Mouse (Mus musculus): Measurements from ENCODE around the gene Rpgrip1. TPM values are rescaled to one million over a fixed set of nuclear protein-coding genes. Genes with fewer than 3 reads are reported as not detected.
A peak's percentile ranks its signal among the peaks of the same experiment; 100 is the strongest.

Rpgrip1 gene
- total and polyA plus RNA-seq, 2 experiments from 2014 or later: 1.6 to 50.1 TPM

- no peak for TF ChIP-seq CTCF (IDR thresholded peaks at IDR 0.05; ENCODE audit: low read depth)
Measured at GRCm38 (mm10) chr14:52120169-52120568, 9.7 kb downstream of the Rpgrip1 start.

GRCm38 (mm10) chr14:52123918-52124317, 13.4 kb downstream of the Rpgrip1 start:
- Histone ChIP-seq H3K9me3 (ENCODE audit: low read length) (no peaks in the 10 kb centered on the region), H3K4me3 (ENCODE audit: low read depth, low read length) (no peak overlapping the region), H3K27ac (ENCODE audit: low read depth, low read length) (no peak overlapping the region), H3K4me1 (ENCODE audit: insufficient read depth) (no peaks in the 10 kb centered on the region), H3K9ac (no peak overlapping the region), H3K4me2 (ENCODE audit: low read depth) (no peak overlapping the region), H3K27me3 (ENCODE audit: insufficient read depth, low read length) (no peaks in the 10 kb centered on the region; the same call in 1 of the 2 replicates), H3K36me3 (ENCODE audit: insufficient read depth) (no peaks in the 10 kb centered on the region)
- ATAC-seq: 0 out of 2 replicates have a peak, but pooled peaks have one; percentile 37
- TF ChIP-seq CTCF (IDR thresholded peaks at IDR 0.05; ENCODE audit: low read depth): peak; percentile 84
- DNase-seq: peak; percentile 83
- WGBS: 20% methylated on average over 4 of the region's 4 CpGs

More at GRCm38 (mm10) chr14:52120169-52120568, 9.7 kb downstream of the Rpgrip1 start:
- DNase-seq (no peak), ATAC-seq (no peak)
- no peaks in the 10 kb centered on the region for H3K36me3 ChIP-seq (ENCODE audit: insufficient read depth)
- no peaks in the 10 kb centered on the region for H3K4me1 ChIP-seq (ENCODE audit: insufficient read depth)
- H3K27me3 ChIP-seq (ENCODE audit: insufficient read depth, low read length): no peaks in the 10 kb centered on the region; the same call in 1 of the 2 replicates
- H3K4me2 ChIP-seq (ENCODE audit: low read depth): peak overlapping the region; percentile 94
- H3K4me3 ChIP-seq (ENCODE audit: low read depth, low read length): peak overlapping the region; percentile 57; the same call in 1 of the 2 replicates
- WGBS: 59% methylated on average over 7 of the region's 7 CpGs
- no peaks in the 10 kb centered on the region for H3K9me3 ChIP-seq (ENCODE audit: low read length)
- H3K9ac ChIP-seq: peak overlapping the region; percentile 73; the same call in 1 of the 2 replicates
- H3K27ac ChIP-seq (ENCODE audit: low read depth, low read length): peak overlapping the region; percentile 81

- H3K36me3 ChIP-seq (ENCODE audit: insufficient read depth): no peaks in the 10 kb centered on the region
- no peak for ATAC-seq
- WGBS: 96% methylated on average over 3 of the region's 3 CpGs
Measured at GRCm38 (mm10) chr14:52124636-52125035, 14.1 kb downstream of the Rpgrip1 start.

GRCm38 (mm10) chr14:52133584-52133983, 23.1 kb downstream of the Rpgrip1 start:
- no peaks in the 10 kb centered on the region for H3K36me3 ChIP-seq (ENCODE audit: insufficient read depth)
- H3K27me3 ChIP-seq (ENCODE audit: insufficient read depth, low read length): no peaks in the 10 kb centered on the region
- no peak for DNase-seq
- no peak overlapping the region for H3K9ac ChIP-seq
- TF ChIP-seq CTCF (IDR thresholded peaks at IDR 0.05; ENCODE audit: low read depth): no peak
- no peak for ATAC-seq
- H3K4me2 ChIP-seq (ENCODE audit: low read depth): no peak overlapping the region
- H3K4me3 ChIP-seq (ENCODE audit: low read depth, low read length): no peak overlapping the region
- 73% methylated on average over 5 of the region's 5 CpGs for WGBS
- no peaks in the 10 kb centered on the region for H3K4me1 ChIP-seq (ENCODE audit: insufficient read depth)
- H3K9me3 ChIP-seq (ENCODE audit: low read length): no peaks in the 10 kb centered on the region
- H3K27ac ChIP-seq (ENCODE audit: low read depth, low read length): no peak overlapping the region

More at GRCm38 (mm10) chr14:52124636-52125035, 14.1 kb downstream of the Rpgrip1 start:
- no peak for TF ChIP-seq CTCF (IDR thresholded peaks at IDR 0.05; ENCODE audit: low read depth)
- Histone ChIP-seq H3K4me1 (ENCODE audit: insufficient read depth) (no peaks in the 10 kb centered on the region), H3K9ac (no peak overlapping the region), H3K27ac (ENCODE audit: low read depth, low read length) (no peak overlapping the region), H3K27me3 (ENCODE audit: insufficient read depth, low read length) (no peaks in the 10 kb centered on the region; the same call in 1 of the 2 replicates), H3K9me3 (ENCODE audit: low read length) (no peaks in the 10 kb centered on the region), H3K4me3 (ENCODE audit: low read depth, low read length) (no peak overlapping the region), H3K4me2 (ENCODE audit: low read depth) (no peak overlapping the region)
- DNase-seq: no peak

- TF ChIP-seq CTCF (IDR thresholded peaks at IDR 0.05; ENCODE audit: low read depth): no peak
- no peak for ATAC-seq
Measured at GRCm38 (mm10) chr14:52140577-52141444, 30.3 kb downstream of the Rpgrip1 start.

GRCm38 (mm10) chr14:52141445-52142127, 31.1 kb downstream of the Rpgrip1 start:
- no peaks in the 10 kb centered on the region for H3K27me3 ChIP-seq (ENCODE audit: insufficient read depth, low read length)
- no peak overlapping the region for H3K4me2 ChIP-seq (ENCODE audit: low read depth)
- H3K36me3 ChIP-seq (ENCODE audit: insufficient read depth): no peaks in the 10 kb centered on the region
- TF ChIP-seq CTCF (IDR thresholded peaks at IDR 0.05; ENCODE audit: low read depth): no peak
- H3K27ac ChIP-seq (ENCODE audit: low read depth, low read length): no peak overlapping the region
- no peaks in the 10 kb centered on the region for H3K9me3 ChIP-seq (ENCODE audit: low read length)
- H3K9ac ChIP-seq: no peak overlapping the region
- DNase-seq: no peak
- no peak for ATAC-seq
- no peak overlapping the region for H3K4me3 ChIP-seq (ENCODE audit: low read depth, low read length)
- no peaks in the 10 kb centered on the region for H3K4me1 ChIP-seq (ENCODE audit: insufficient read depth)
- 77% methylated on average over 16 of the region's 16 CpGs for WGBS

More at GRCm38 (mm10) chr14:52140577-52141444, 30.3 kb downstream of the Rpgrip1 start:
- H3K9ac ChIP-seq: no peak overlapping the region
- H3K27ac ChIP-seq (ENCODE audit: low read depth, low read length): no peak overlapping the region
- H3K4me2 ChIP-seq (ENCODE audit: low read depth): no peak overlapping the region
- H3K9me3 ChIP-seq (ENCODE audit: low read length): no peaks in the 10 kb centered on the region
- no peak overlapping the region for H3K4me3 ChIP-seq (ENCODE audit: low read depth, low read length)
- no peak for DNase-seq
- no peaks in the 10 kb centered on the region for H3K36me3 ChIP-seq (ENCODE audit: insufficient read depth)
- H3K27me3 ChIP-seq (ENCODE audit: insufficient read depth, low read length): no peaks in the 10 kb centered on the region
- no peaks in the 10 kb centered on the region for H3K4me1 ChIP-seq (ENCODE audit: insufficient read depth)
- WGBS: 78% methylated on average over 19 of the region's 19 CpGs

All from forebrain, postnatal 0 days (tissue).